Mouse (Mus musculus) spleen, adult 2 months (tissue): ENCODE results near the gene Smagp.

Experiments used
- CTCF ChIP-seq: fragments of 200-500 bp; IDR thresholded peaks from 2 replicates; pipeline ENCODE4 v1.5.1; 2011; ENCODE audit warnings: mild to moderate bottlenecking, inconsistent platforms; ENCODE audit not compliant: insufficient read depth, insufficient read length, insufficient replicate concordance; ENCODE audit errors: extremely low read depth
- POLR2A ChIP-seq: fragments of 200-500 bp; IDR thresholded peaks from 2 replicates; pipeline ENCODE4 v1.6.1; 2011; ENCODE audit warnings: low read depth, low read length, inconsistent platforms

GRCm38 (mm10) chr15:100628797-100629196 is 7.9 kb downstream of the Smagp start:
- TF ChIP-seq CTCF (no peak), POLR2A (no peak)
